Mouse (Mus musculus) embryo, embryonic 9.5 days (tissue): ENCODE measurements at regions not wholly inside any gene's neighbourhood (a gene's known extent, or its start where the extent isn't known, plus 50 kb on each side); places are given as distances from the start of the nearest gene placed in this dataset.
"Not testable (repeated sequence)": the region's sequence is repeated elsewhere in the genome, so short reads cannot be mapped to it uniquely, and the experiment has no call there.

Experiments used
- DNase-seq: peaks from one replicate; pipeline ENCODE4 v3.0.0-alpha.2; 2017; ENCODE audit errors: extremely low spot score

GRCm38 (mm10) chr6:102005627-102006026 lies 567.3 kb downstream of the Cntn3 start:
- DNase-seq: no peak

GRCm38 (mm10) chr6:101998181-101998580 lies 574.7 kb downstream of the Cntn3 start:
- no peak for DNase-seq

- no peak for DNase-seq
Measured at GRCm38 (mm10) chr6:101997629-101998028, 575.3 kb downstream of the Cntn3 start.

GRCm38 (mm10) chr6:101992815-101993214 lies 580.1 kb downstream of the Cntn3 start:
- DNase-seq: no peak

- no peak for DNase-seq
Measured at GRCm38 (mm10) chr6:101981656-101982055, 591.2 kb downstream of the Cntn3 start.

GRCm38 (mm10) chr6:101979213-101979612 lies 593.7 kb downstream of the Cntn3 start:
- DNase-seq: no peak

- no peak for DNase-seq
Measured at GRCm38 (mm10) chr6:101964941-101965340, 587.2 kb upstream of the Pdzrn3 start.

- DNase-seq: not testable (repeated sequence)
Measured at GRCm38 (mm10) chr6:101961476-101961875, 583.8 kb upstream of the Pdzrn3 start.

- no peak for DNase-seq
Measured at GRCm38 (mm10) chr6:101949681-101950080, 572.0 kb upstream of the Pdzrn3 start.

- no peak for DNase-seq
Measured at GRCm38 (mm10) chr6:101948950-101949349, 571.3 kb upstream of the Pdzrn3 start.

GRCm38 (mm10) chr6:101940266-101940866 lies 562.7 kb upstream of the Pdzrn3 start:
- no peak for DNase-seq

- no peak for DNase-seq
Measured at GRCm38 (mm10) chr6:101938393-101938985, 560.8 kb upstream of the Pdzrn3 start.

GRCm38 (mm10) chr6:101937467-101938392 lies 560.0 kb upstream of the Pdzrn3 start:
- DNase-seq: no peak

- DNase-seq: no peak
Measured at GRCm38 (mm10) chr6:101931768-101932167, 554.1 kb upstream of the Pdzrn3 start.

- DNase-seq: no peak
Measured at GRCm38 (mm10) chr6:101921686-101922085, 544.0 kb upstream of the Pdzrn3 start.

- no peak for DNase-seq
Measured at GRCm38 (mm10) chr6:101921186-101921585, 543.5 kb upstream of the Pdzrn3 start.

GRCm38 (mm10) chr6:101918914-101919313 lies 541.2 kb upstream of the Pdzrn3 start:
- no peak for DNase-seq

- no peak for DNase-seq
Measured at GRCm38 (mm10) chr6:101905029-101905342, 527.3 kb upstream of the Pdzrn3 start.

GRCm38 (mm10) chr6:101904234-101905028 lies 526.7 kb upstream of the Pdzrn3 start:
- no peak for DNase-seq

- no peak for DNase-seq
Measured at GRCm38 (mm10) chr6:101902276-101902675, 524.6 kb upstream of the Pdzrn3 start.

- DNase-seq: no peak
Measured at GRCm38 (mm10) chr6:101898544-101898943, 520.8 kb upstream of the Pdzrn3 start.

GRCm38 (mm10) chr6:101890655-101891054 lies 513.0 kb upstream of the Pdzrn3 start:
- DNase-seq: no peak
